Mouse (Mus musculus) MEL (cell line): ENCODE data around the gene Pigo. TPM values are rescaled to one million over a fixed set of nuclear protein-coding genes. Genes with fewer than 3 reads are reported as not detected.

Experiments used
- DNase-seq: peaks from one replicate; pipeline ENCODE4 v3.0.0; 2011; ENCODE audit warnings: low read depth, low spot score
- H3K27ac ChIP-seq: 2 replicates; pipeline ENCODE4 v1.5.1; 2012; ENCODE audit warnings: low read depth, mild to moderate bottlenecking, control low read depth, low read length, moderate library complexity; ENCODE audit not compliant: control insufficient read depth
- H3K27me3 ChIP-seq, 2 experiments: fragments of 150-350 bp in 1 of 2; sonication (generic) in 1 of 2; 2 replicates each; pipeline ENCODE4 v1.6.1; 2012; ENCODE audit warnings: low read length in 2 of 2, mild to moderate bottlenecking in 2 of 2, improper control_type of control experiment in 1 of 2, moderate library complexity in 1 of 2; ENCODE audit not compliant: insufficient read depth in 2 of 2, control insufficient read depth in 1 of 2
- H3K36me3 ChIP-seq, 2 experiments: 2 replicates each; pipeline ENCODE4 v1.6.1; 2012 to 2014; ENCODE audit warnings: low read length in 2 of 2, improper control_type of control experiment in 1 of 2, inconsistent platforms in 1 of 2, mild to moderate bottlenecking in 1 of 2; ENCODE audit not compliant: insufficient read depth in 2 of 2, control insufficient read depth in 1 of 2
- H3K4me1 ChIP-seq, 2 experiments: fragments of 150-350 bp in 1 of 2; sonication (generic) in 1 of 2; 2 replicates each; pipeline ENCODE4 v1.6.1; 2012; ENCODE audit warnings: low read length in 2 of 2, improper control_type of control experiment in 1 of 2, mild to moderate bottlenecking in 1 of 2; ENCODE audit not compliant: insufficient read depth in 2 of 2, control insufficient read depth in 1 of 2
- H3K4me3 ChIP-seq, 2 experiments: fragments of 150-350 bp in 1 of 2; sonication (generic) in 1 of 2; 2 replicates each; pipeline ENCODE4 v1.5.1; 2012; ENCODE audit warnings: low read depth in 2 of 2, low read length in 2 of 2, mild to moderate bottlenecking in 2 of 2, moderate library complexity in 2 of 2, control low read depth in 1 of 2, improper control_type of control experiment in 1 of 2; ENCODE audit not compliant: control insufficient read depth in 1 of 2, insufficient read depth in 1 of 2
- H3K79me2 ChIP-seq: 2 replicates; pipeline ENCODE4 v1.6.1; 2012; ENCODE audit warnings: mild to moderate bottlenecking, low read length, moderate library complexity; ENCODE audit not compliant: control insufficient read depth, poor library complexity, insufficient read depth
- H3K9ac ChIP-seq: 2 replicates; pipeline ENCODE4 v1.6.1; 2012; ENCODE audit warnings: low read depth, mild to moderate bottlenecking, control low read depth, low read length, moderate library complexity; ENCODE audit not compliant: control insufficient read depth, poor library complexity, severe bottlenecking
- H3K9me3 ChIP-seq: fragments of 150-350 bp; sonication (generic); replicated peaks from 2 replicates; pipeline ENCODE4 v1.6.1; 2012; ENCODE audit warnings: mild to moderate bottlenecking, low read length, improper control_type of control experiment, moderate library complexity; ENCODE audit not compliant: insufficient read depth
- BHLHE40 ChIP-seq: IDR thresholded peaks from 2 replicates; pipeline ENCODE4 v1.6.1; 2012; ENCODE audit warnings: low read depth, mild to moderate bottlenecking, inconsistent platforms, low read length, improper control_type of control experiment, borderline replicate concordance
- ETS1 ChIP-seq: IDR thresholded peaks from 2 replicates; pipeline ENCODE4 v1.6.1; 2012; ENCODE audit warnings: low read depth, mild to moderate bottlenecking, inconsistent platforms, low read length, improper control_type of control experiment, moderate library complexity
- GABPA ChIP-seq: IDR thresholded peaks from 2 replicates; pipeline ENCODE4 v1.6.1; 2012; ENCODE audit warnings: low read depth, mild to moderate bottlenecking, inconsistent platforms, low read length, improper control_type of control experiment, moderate library complexity
- HCFC1 ChIP-seq: IDR thresholded peaks from 2 replicates; pipeline ENCODE4 v1.6.1; 2012; ENCODE audit warnings: low read depth, mild to moderate bottlenecking, inconsistent platforms, low read length, improper control_type of control experiment, moderate library complexity
- KAT2A ChIP-seq: conservative IDR thresholded peaks from 2 replicates; pipeline ENCODE4 v1.6.1; 2012; ENCODE audit warnings: low read depth, low read length, improper control_type of control experiment, inconsistent platforms
- MAFK ChIP-seq: IDR thresholded peaks from 2 replicates; pipeline ENCODE4 v1.6.1; 2011; ENCODE audit warnings: low read depth, mild to moderate bottlenecking, low read length, improper control_type of control experiment, borderline replicate concordance
- MAX ChIP-seq: IDR thresholded peaks from 2 replicates; pipeline ENCODE4 v1.6.1; 2011; ENCODE audit warnings: low read length, improper control_type of control experiment
- MAZ ChIP-seq: IDR thresholded peaks from 2 replicates; pipeline ENCODE4 v1.6.1; 2012; ENCODE audit warnings: low read depth, mild to moderate bottlenecking, inconsistent platforms, low read length, improper control_type of control experiment
- MXI1 ChIP-seq: IDR thresholded peaks from 2 replicates; pipeline ENCODE4 v1.6.1; 2011; ENCODE audit warnings: mild to moderate bottlenecking, low read depth, low read length, improper control_type of control experiment
- MYB ChIP-seq: IDR thresholded peaks from 2 replicates; pipeline ENCODE4 v1.6.1; 2011; ENCODE audit warnings: mild to moderate bottlenecking, low read depth, low read length, improper control_type of control experiment
- MYC ChIP-seq: IDR thresholded peaks from 2 replicates; pipeline ENCODE4 v1.6.1; 2011; ENCODE audit warnings: low read depth, mild to moderate bottlenecking, low read length, improper control_type of control experiment, moderate library complexity
- NELFE ChIP-seq: IDR thresholded peaks from 2 replicates; pipeline ENCODE4 v1.6.1; 2011; ENCODE audit warnings: low read depth, low read length, improper control_type of control experiment
- NRF1 ChIP-seq: IDR thresholded peaks from 2 replicates; pipeline ENCODE4 v1.6.1; 2014; ENCODE audit warnings: low read depth, mild to moderate bottlenecking, inconsistent platforms, low read length, improper control_type of control experiment, moderate library complexity; ENCODE audit not compliant: poor library complexity, insufficient read depth, severe bottlenecking
- POLR2AphosphoS5 ChIP-seq: IDR thresholded peaks from 2 replicates; pipeline ENCODE4 v1.6.1; 2012; ENCODE audit warnings: low read depth, borderline replicate concordance, mild to moderate bottlenecking, inconsistent platforms, low read length, moderate library complexity, mixed read lengths
- RAD21 ChIP-seq: IDR thresholded peaks from 2 replicates; pipeline ENCODE4 v1.6.1; 2011; ENCODE audit warnings: mild to moderate bottlenecking, low read depth, low read length, improper control_type of control experiment
- SIN3A ChIP-seq: IDR thresholded peaks from 2 replicates; pipeline ENCODE4 v1.6.1; 2012; ENCODE audit warnings: low read length, improper control_type of control experiment, inconsistent platforms
- SMC3 ChIP-seq: IDR thresholded peaks from 2 replicates; pipeline ENCODE4 v1.6.1; 2011; ENCODE audit warnings: low read depth, low read length, improper control_type of control experiment
- TAL1 ChIP-seq: IDR thresholded peaks from 2 replicates; pipeline ENCODE4 v1.6.1; 2012; ENCODE audit warnings: mild to moderate bottlenecking, inconsistent platforms, low read length, moderate library complexity, mixed read lengths
- TBP ChIP-seq: IDR thresholded peaks from 2 replicates; pipeline ENCODE4 v1.8.0; 2011; ENCODE audit warnings: low read depth, low read length, improper control_type of control experiment
- TCF12 ChIP-seq: IDR thresholded peaks from 2 replicates; pipeline ENCODE4 v1.6.1; 2014; ENCODE audit warnings: low read depth, mild to moderate bottlenecking, inconsistent platforms, low read length, improper control_type of control experiment, moderate library complexity
- UBTF ChIP-seq: IDR thresholded peaks from 2 replicates; pipeline ENCODE4 v1.6.1; 2012; ENCODE audit warnings: low read depth, mild to moderate bottlenecking, inconsistent platforms, low read length, improper control_type of control experiment, moderate library complexity, borderline replicate concordance; ENCODE audit not compliant: insufficient read depth
- USF1 ChIP-seq: IDR thresholded peaks from 2 replicates; pipeline ENCODE4 v1.6.1; 2014; ENCODE audit warnings: low read depth, mild to moderate bottlenecking, inconsistent platforms, low read length, improper control_type of control experiment, moderate library complexity
- USF2 ChIP-seq, 2 experiments: IDR thresholded peaks; 2 replicates each; pipeline ENCODE4 v1.6.1; 2011 to 2012; ENCODE audit warnings: improper control_type of control experiment in 2 of 2, low read length in 2 of 2, borderline replicate concordance in 1 of 2, inconsistent platforms in 1 of 2, low read depth in 1 of 2, mild to moderate bottlenecking in 1 of 2; ENCODE audit not compliant: insufficient read depth in 1 of 2
- ZC3H11A ChIP-seq: IDR thresholded peaks from 2 replicates; pipeline ENCODE4 v1.6.1; 2012; ENCODE audit warnings: low read depth, mild to moderate bottlenecking, inconsistent platforms, low read length, improper control_type of control experiment
- ZKSCAN1 ChIP-seq: IDR thresholded peaks from 2 replicates; pipeline ENCODE4 v1.6.1; 2012; ENCODE audit warnings: low read depth, mild to moderate bottlenecking, inconsistent platforms, low read length, improper control_type of control experiment, moderate library complexity
- polyA plus RNA-seq, 2 experiments: library from polyadenylated mRNA; stranded (reverse) in 1 of 2; unstranded in 1 of 2; fragments of >175 nt in 1 of 2; fragments of >200 nt in 1 of 2; gene quantifications; 2 replicates each; pipeline versions ENCODE4 v1.2.1 to v1.2.4; 2012; ENCODE audit warnings: low replicate concordance in 2 of 2, low read depth in 1 of 2; ENCODE audit not compliant: insufficient read length in 2 of 2, insufficient read depth in 1 of 2, missing spikeins in 1 of 2
- total RNA-seq: library from RNA; depleted of rRNA; stranded (reverse); fragments of 300-350 nt; gene quantifications from 2 replicates; pipeline ENCODE4 v1.2.3, GENCODE M21; 2012

The Pigo gene
- total and polyA plus RNA-seq, 3 experiments: 22.3 to 36.1 TPM; not detected in 1

DNA sequence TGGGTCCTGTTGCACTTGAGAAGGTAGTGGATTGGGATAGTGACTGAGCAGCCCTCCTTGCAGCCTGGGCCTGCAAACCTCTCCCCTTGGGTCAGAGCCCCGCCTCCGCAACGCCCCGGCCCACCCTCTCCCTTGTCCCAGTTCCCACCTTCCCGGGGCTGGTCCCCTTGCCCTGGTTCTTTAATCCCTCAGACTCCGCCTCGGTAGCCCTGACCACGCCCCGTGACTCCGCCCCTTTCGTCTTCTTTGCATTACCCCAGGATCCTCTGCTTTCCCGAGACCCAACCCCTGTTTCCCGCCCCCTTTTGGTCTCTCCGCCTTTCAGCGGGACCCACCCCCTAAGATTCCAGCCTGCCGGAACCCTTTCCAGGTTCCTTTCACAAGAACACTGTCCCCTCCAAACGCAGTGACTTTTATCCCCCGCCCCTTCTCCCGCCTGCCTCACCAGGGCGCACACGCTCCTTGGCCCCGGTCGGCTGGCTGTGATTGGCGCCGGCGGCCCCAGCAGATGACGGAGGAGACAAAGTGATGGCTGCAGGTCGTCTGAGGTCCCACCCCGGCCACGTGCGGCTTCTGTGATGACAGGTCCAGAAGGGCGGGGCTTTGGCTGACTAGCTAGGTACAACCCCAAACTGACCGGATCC is 20.2 kb upstream of the Pigo start, which contains the start of gene Fam214b:
Gene Fam214b (minus strand): TSS at position 562 of the 644 bp plus-strand sequence.
- no peaks in the 10 kb centered on the region for H3K9me3 ChIP-seq
- H3K27me3 ChIP-seq: no peaks in the 10 kb centered on the region
- peaks cover 0 to 13% of the 10 kb centered on the region in 2 experiments; a peak in 2 of 4 replicates for H3K36me3 ChIP-seq
- H3K4me3 ChIP-seq: peak within 1 kb of the TSS; percentile 53 to 80
- TF ChIP-seq TBP: no peak
- TF ChIP-seq TCF12: no peak
- no peak for TF ChIP-seq SMC3
- TF ChIP-seq MAFK: no peak
- TF ChIP-seq NRF1: peak; percentile 83
- no peak for TF ChIP-seq UBTF
- 0 out of 2 replicates have a peak, but pooled peaks have one; percentile 15 for TF ChIP-seq NELFE
- peak; percentile 93 for TF ChIP-seq MAX
- TF ChIP-seq USF2 (IDR thresholded peaks at IDR 0.05; ENCODE audit: borderline replicate concordance in 1 of 2, insufficient read depth in 1 of 2, low read depth in 1 of 2, low read length in 2 of 2): 0 out of 4 replicates have a peak, but pooled peaks of 1 of the 2 experiments have one; percentile 18
- TF ChIP-seq MXI1: peak; percentile 97
- peak; percentile 51; the same call in 1 of the 2 replicates for TF ChIP-seq MYC
- TF ChIP-seq HCFC1: peak; percentile 64
- TF ChIP-seq RAD21: no peak
- TF ChIP-seq USF1: peak; percentile 83
- no peak for TF ChIP-seq ZC3H11A
- no peak for TF ChIP-seq POLR2AphosphoS5
- no peak for TF ChIP-seq KAT2A
- TF ChIP-seq MAZ: peak; percentile 14; the same call in 1 of the 2 replicates
- TF ChIP-seq SIN3A: peak; percentile 94
- TF ChIP-seq ETS1: peak; percentile 20; the same call in 1 of the 2 replicates
- TF ChIP-seq TAL1: no peak
- no peak for TF ChIP-seq GABPA
- TF ChIP-seq BHLHE40: peak; percentile 88
- no peak for TF ChIP-seq ZKSCAN1
- no peak for TF ChIP-seq MYB
- peak within 1 kb of the TSS; percentile 34 for H3K27ac ChIP-seq
- DNase-seq: peak; percentile 97
- H3K4me1 ChIP-seq: peaks cover 7 to 29% of the 10 kb centered on the region in 2 experiments
- H3K79me2 ChIP-seq: no peaks in the 10 kb centered on the region
- peak within 1 kb of the TSS; percentile 54 for H3K9ac ChIP-seq
